Mouse (Mus musculus) brain, adult 2 months (tissue): Measurements from ENCODE around the gene Scml4.
A peak's percentile ranks its signal among the peaks of the same experiment; 100 is the strongest.

Source experiments
- DNase-seq: peaks from one replicate; pipeline ENCODE4 v3.0.0; 2011; ENCODE audit warnings: low read depth, low spot score

Gene Scml4

GRCm38 (mm10) chr10:42862102-42862740 lies 2.1 kb downstream of the Scml4 start:
- DNase-seq, result no peak

- no peak for DNase-seq
Observed at GRCm38 (mm10) chr10:42862806-42863205, 2.6 kb downstream of the Scml4 start.

GRCm38 (mm10) chr10:42863621-42864391 lies 3.6 kb downstream of the Scml4 start:
- DNase-seq, result peak; percentile 76

DNA sequence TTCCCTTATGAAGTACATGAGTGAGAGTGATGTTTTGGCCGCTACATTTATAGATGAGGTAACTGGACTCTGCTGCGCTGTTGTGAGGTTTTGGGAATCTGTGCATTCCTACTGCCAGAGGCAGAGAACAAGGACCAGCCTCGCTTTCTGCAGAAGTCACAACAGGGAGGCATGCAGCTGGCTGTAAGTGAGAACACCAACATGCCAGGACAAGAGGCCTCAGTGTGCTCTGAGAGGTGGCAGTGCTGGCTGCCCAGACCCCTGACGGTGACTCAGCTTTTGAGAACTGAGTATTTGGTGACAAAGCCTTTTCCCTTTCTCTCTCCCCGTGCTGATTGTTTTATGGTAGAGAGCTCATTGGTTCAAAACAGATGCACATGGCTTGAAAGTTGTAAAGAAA lies 4.5 kb downstream of the Scml4 start:
- peak; percentile 45 for DNase-seq

GRCm38 (mm10) chr10:42868416-42868815 lies 8.2 kb downstream of the Scml4 start:
- DNase-seq, result no peak

DNA sequence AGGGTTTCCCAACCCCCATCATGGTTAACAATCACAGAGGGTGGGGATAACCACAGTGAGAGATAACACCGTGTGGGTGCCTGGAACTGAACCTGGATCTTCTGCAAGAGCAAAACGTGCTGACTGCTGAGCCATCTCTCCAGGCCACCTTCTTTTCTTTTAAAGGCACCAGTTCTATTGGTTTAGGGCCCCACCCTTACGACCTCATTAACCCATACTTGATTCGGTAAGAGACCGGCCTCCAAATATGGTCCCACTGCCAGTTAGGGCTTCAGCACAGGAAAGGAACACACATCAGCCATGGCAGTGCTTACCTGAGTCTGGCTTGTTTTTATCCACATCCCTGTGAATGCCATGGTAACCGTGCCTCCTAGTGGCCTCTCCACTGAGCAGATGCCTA lies 9.3 kb downstream of the Scml4 start:
- DNase-seq, result no peak

DNA sequence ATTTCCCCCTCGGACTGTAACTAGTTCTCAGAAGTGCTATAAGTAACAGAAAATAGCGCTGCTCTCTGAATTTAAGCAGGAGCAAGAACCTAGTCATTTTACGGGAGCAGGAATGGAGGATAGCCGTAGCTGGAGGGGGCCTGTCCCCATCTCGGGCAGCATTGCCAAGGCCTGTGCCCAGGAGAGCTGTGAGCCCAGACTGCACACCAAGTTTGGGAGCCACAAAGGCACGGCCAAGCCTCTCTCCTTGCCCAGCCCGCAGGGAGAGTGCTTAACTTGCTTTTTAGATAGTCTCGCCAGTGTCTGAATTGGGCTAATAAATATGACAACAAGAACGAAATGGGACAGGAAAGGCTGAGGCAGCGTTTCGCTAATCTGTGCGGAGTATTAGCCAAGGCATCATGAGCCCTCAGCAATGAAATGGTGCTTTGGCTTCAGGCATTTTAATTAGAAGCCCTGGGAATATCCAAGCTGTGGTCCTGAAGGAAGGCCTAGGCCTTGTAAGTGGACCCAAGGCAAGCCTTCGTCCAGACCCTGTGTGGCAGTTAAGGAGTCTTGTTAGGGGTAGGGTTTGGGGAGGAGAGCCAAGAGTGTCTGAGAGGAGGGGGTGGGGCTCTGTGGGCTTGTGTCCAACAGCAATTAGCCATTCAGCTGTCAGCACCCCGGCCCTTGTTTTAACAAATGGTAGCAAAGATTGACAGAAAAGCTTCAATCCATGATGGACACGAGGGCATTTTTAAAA lies 12.3 kb downstream of the Scml4 start:
- DNase-seq, result no peak

- no peak for DNase-seq
Observed at GRCm38 (mm10) chr10:42873077-42873595, 13.0 kb downstream of the Scml4 start.

- DNase-seq, result no peak
Observed at GRCm38 (mm10) chr10:42876172-42876571, 16.0 kb downstream of the Scml4 start.

GRCm38 (mm10) chr10:42879269-42879681 lies 19.1 kb downstream of the Scml4 start:
- no peak for DNase-seq

GRCm38 (mm10) chr10:42879682-42880081 lies 19.5 kb downstream of the Scml4 start:
- DNase-seq, result no peak

DNA sequence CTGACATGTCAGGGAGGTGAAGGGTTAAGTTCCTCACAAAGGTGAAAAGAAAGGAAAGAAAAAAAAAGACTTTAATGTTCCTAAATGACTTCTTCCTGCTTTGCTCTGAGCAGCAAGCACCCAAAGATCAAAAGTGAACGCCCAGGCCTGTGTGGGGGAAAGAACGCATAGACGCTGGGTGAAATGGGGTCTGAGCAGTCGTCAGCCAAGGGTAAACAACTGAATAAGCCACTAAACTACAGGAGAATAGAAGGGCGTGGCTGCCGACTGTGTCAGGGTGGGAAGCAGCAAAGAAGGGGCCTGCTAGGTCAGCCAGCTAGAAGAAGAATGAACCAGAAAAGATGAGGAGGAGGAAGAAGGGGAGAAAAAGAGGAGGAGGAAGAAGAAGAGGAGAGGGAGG lies 26.9 kb downstream of the Scml4 start:
- no peak for DNase-seq

DNA sequence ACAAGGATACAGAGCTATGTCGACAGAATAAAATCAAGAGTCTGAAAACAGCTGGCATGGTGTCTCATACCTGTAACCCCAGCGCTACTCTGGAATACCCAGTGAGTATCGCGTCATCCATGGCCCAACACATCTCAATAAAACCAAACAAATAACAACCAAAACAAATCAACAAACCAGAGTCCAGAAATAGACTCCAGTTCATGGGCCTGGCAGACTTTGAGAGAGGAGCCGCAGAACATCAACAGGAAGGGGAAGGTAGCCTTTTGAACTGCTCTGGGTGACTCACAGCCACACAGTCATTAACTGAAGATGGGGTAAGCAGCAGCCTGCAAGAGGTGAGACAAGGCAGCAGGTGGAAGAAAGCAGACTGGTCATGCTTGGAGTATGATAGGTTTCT lies 28.1 kb downstream of the Scml4 start:
- DNase-seq, result no peak

DNA sequence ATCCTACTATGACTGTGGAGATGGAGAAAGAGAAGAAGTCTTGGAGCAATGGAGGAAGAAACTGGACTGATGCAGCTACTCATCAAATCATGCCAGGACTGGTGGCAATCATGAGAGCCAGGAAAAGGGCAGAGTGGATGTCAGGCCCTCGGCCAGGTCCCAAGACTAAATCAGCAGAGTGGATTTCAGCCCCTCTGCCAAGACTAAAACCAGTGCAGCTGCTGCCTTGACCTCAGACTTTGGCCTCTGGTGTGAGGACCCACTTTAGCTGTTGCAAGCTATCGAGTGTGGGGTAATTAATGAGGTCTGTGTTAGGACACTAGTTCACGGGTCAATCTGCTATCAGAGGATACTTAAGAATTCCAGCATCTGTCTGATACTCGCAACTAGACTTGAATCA lies 30.2 kb downstream of the Scml4 start:
- no peak for DNase-seq

DNA sequence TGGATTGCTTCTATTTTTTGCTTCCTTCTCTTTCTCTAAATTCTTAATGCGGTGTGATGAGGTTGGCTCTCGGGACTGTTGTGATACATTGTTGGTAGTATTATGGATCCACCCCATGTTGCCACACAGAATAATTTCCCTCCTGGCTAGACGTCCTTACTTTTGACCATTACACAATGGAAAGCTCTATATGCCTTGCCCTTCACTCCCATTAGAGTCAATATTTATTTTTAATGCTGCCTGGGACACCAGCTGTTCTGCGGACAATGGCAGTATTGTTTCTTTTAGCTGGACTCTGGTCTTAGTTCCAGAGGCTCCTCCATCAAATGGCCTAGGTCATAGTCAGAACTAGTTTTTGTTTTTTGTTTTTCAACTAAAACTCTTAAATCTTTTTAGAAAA lies 32.1 kb downstream of the Scml4 start:
- peak; percentile 31 for DNase-seq

DNA sequence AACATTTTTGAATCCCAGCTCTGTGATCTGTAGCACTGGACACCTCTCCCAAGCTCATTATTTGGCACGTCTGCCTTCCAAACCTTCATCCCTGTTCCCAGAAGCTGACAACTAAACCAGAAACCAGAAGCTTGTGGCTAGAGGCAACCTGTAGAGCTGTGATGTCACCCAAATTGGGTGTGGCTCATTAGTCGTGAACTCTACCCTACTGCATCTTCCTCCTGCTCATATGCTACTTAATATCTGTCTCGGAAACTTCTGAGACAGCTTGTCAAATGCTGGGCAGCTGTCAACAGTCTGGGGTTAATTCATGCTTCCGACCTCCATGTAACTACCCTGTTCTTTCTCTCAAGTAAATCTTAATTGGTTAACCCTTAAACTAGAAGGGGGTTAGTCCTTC lies 32.8 kb downstream of the Scml4 start:
- DNase-seq, result no peak

- DNase-seq, result no peak
Observed at GRCm38 (mm10) chr10:42893857-42894256, 33.7 kb downstream of the Scml4 start.

- peak; percentile 65 for DNase-seq
Observed at GRCm38 (mm10) chr10:42894263-42894662, 34.1 kb downstream of the Scml4 start.

GRCm38 (mm10) chr10:42894696-42895095 lies 34.5 kb downstream of the Scml4 start:
- DNase-seq, result no peak

DNA sequence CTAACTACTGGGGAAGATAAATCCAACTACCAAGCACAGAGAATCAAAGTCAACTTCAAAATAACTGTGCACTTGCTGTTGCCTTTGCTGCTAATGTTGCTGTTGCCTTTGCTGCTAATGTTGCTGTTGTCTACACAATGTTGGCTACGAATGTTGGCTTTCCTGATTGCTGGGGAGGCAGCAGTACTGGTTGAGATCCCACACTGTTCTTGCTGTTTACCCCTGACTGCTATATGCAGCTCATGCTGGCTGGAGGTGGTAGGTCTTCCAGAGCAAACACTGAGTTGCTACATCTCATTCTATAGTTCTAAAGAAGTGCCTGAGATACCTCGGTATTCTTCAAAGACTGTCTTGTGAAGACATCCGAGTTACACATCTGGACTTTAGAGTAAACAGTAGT lies 36.5 kb downstream of the Scml4 start:
- DNase-seq, result no peak

DNA sequence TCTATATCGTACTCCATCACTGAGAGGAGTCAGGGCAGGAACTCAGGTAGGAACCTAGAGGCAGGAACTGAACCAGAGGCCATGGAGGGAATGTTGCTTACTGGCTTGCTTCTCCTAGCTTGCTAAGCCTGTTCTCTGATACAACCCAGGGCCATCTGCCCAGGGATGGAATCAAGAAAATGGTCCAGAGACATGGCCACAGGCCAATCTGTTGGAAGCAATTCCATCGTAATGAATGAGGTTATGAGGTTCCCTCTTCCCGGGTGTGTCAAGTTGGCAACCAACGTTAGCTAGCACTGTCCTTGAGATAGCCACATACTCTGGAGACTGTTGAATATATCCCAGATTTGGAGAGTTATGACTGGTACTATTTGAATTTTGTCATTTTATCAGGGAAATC lies 37.0 kb downstream of the Scml4 start:
- DNase-seq, result no peak

- no peak for DNase-seq
Observed at GRCm38 (mm10) chr10:42897632-42898031, 37.5 kb downstream of the Scml4 start.
